Mouse (Mus musculus) forebrain, embryonic 15.5 days (tissue): ENCODE measurements around the gene Bcl7c. TPM values are rescaled to one million over a fixed set of nuclear protein-coding genes. Genes with fewer than 3 reads are reported as not detected.
"Not testable (repeated sequence)": the region's sequence is repeated elsewhere in the genome, so short reads cannot be mapped to it uniquely, and the experiment has no call there.

ENCODE experiments used
- ATAC-seq: fragments of 200-750 bp; cut with Nextera tagmentation; replicated peaks from 2 replicates; pipeline ENCODE4 v1.8.0; 2017; ENCODE audit warnings: mild to moderate bottlenecking, moderate TSS enrichment, moderate library complexity
- H3K27ac ChIP-seq: fragments of 300-500 bp; sonication (generic); replicated peaks from 2 replicates; pipeline ENCODE4 v1.5.1; 2015; ENCODE audit warnings: mild to moderate bottlenecking, inconsistent platforms
- H3K27me3 ChIP-seq: fragments of 300-500 bp; sonication (generic); 2 replicates; pipeline ENCODE4 v1.6.1; 2015; ENCODE audit warnings: inconsistent platforms
- H3K36me3 ChIP-seq: fragments of 300-500 bp; sonication (generic); 2 replicates; pipeline ENCODE4 v1.6.1; 2015; ENCODE audit warnings: mild to moderate bottlenecking, inconsistent platforms
- H3K4me1 ChIP-seq: fragments of 300-500 bp; sonication (generic); 2 replicates; pipeline ENCODE4 v1.6.1; 2015; ENCODE audit warnings: inconsistent platforms
- H3K4me2 ChIP-seq: fragments of 300-500 bp; sonication (generic); replicated peaks from 2 replicates; pipeline ENCODE4 v1.6.1; 2015; ENCODE audit warnings: mild to moderate bottlenecking, inconsistent platforms
- H3K4me3 ChIP-seq: fragments of 300-500 bp; sonication (generic); 2 replicates; pipeline ENCODE4 v1.5.1; 2015; ENCODE audit warnings: mild to moderate bottlenecking, inconsistent platforms
- H3K9ac ChIP-seq: fragments of 300-500 bp; sonication (generic); replicated peaks from 2 replicates; pipeline ENCODE4 v1.6.1; 2015; ENCODE audit warnings: mild to moderate bottlenecking, inconsistent platforms
- H3K9me3 ChIP-seq: fragments of 300-500 bp; sonication (generic); 2 replicates; pipeline ENCODE4 v1.6.1; 2016; ENCODE audit warnings: inconsistent platforms
- WGBS: fragments of 180-500 bp; shearing (Covaris S2); methylation state at CpG from one replicate; pipeline ENCODE4 v1.1.7; 2015; ENCODE audit warnings: mixed read lengths; 5-methylcytosine and 5-hydroxymethylcytosine counted together
- polyA plus RNA-seq: library from polyadenylated mRNA; unstranded; fragments of >200 nt; fragmentation: Nextera tagmentation; extraction: Ambion mirVana; gene quantifications from 2 replicates; pipeline ENCODE4 v1.2.1, GENCODE M21; 2015

The Bcl7c gene
- polyA plus RNA-seq, 1 experiment from 2014 or later = 47.9 TPM

DNA sequence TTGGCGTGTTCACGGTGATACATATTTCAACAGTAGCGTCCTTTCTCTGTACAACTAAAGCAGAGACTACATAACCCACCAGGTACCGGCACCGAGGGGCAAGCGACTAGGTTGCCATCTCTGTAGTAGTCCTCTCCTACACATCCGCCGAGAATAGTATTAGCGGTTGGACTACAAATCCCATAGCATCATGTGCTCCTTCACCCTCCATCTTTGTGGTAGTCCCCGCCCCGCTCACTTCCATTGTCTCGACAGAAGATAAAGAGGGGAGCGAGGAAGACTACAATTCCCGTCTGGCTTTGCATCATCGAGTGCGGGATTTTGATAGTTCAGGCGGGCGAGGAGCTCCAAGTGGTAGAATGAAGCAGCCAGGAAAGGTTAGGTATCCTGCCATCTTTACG, 36.5 kb upstream of the Bcl7c start:
- WGBS = under 1% methylated on average over 19 of the region's 19 CpGs

DNA sequence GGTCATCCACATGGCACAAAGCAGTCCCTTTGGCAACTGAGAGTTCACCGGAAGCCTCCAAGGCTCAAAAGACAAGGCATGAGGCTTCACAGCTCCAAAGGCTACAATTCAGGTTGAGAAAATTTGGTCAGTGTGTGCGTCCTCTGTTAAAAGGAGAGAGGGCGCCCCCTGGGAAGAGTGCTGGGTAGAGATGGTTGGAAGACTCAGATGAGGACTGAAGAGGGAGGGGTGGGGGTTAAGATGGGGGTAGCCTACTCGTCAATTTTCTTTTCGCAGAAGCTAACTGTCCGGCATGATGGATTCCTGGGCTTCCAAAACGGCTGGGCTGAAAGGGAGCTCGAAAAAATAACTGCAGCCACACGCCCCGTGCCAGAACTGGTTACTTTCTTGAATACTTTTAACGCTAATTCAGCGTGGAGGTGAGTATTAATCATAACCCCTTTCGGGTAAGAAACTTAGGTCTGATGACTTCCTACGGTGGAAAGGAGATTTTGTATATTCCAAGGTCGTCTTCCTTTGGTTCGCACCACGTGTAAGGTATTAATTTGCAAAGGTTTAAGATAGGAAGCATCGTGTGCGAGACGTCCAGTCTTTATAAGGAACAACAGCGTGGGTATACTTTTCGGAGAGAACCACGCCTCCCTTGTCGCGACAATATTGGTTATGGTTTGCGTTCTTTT, 35.8 kb upstream of the Bcl7c start, which contains the start of gene Fbxl19:
Fbxl19 (plus strand) TSS at position 178 of the 680 bp plus-strand sequence.
- Histone ChIP-seq H3K9me3 (no peaks in the 10 kb centered on the region), H3K4me2 (peak within 1 kb of the TSS; percentile 87), H3K27ac (peak within 1 kb of the TSS; percentile 96), H3K9ac (peak within 1 kb of the TSS; percentile 96), H3K4me1 (peaks cover 20% of the 10 kb centered on the region), H3K27me3 (no peaks in the 10 kb centered on the region), H3K36me3 (peaks cover 11% of the 10 kb centered on the region), H3K4me3 (peak within 1 kb of the TSS; percentile 95)
- under 1% methylated on average over 26 of the region's 26 CpGs for WGBS
- no peak for ATAC-seq

More for the DNA sequence above, 36.5 kb upstream of the Bcl7c start:
- no peaks in the 10 kb centered on the region for H3K9me3 ChIP-seq
- no peaks in the 10 kb centered on the region for H3K27me3 ChIP-seq
- H3K4me2 ChIP-seq = peak overlapping the region; percentile 87
- peaks cover 20% of the 10 kb centered on the region for H3K4me1 ChIP-seq
- H3K27ac ChIP-seq = peak overlapping the region; percentile 96
- peak overlapping the region; percentile 95 for H3K4me3 ChIP-seq
- peak; percentile 93 for ATAC-seq
- H3K9ac ChIP-seq = peak overlapping the region; percentile 96
- H3K36me3 ChIP-seq = peaks cover 18% of the 10 kb centered on the region

DNA sequence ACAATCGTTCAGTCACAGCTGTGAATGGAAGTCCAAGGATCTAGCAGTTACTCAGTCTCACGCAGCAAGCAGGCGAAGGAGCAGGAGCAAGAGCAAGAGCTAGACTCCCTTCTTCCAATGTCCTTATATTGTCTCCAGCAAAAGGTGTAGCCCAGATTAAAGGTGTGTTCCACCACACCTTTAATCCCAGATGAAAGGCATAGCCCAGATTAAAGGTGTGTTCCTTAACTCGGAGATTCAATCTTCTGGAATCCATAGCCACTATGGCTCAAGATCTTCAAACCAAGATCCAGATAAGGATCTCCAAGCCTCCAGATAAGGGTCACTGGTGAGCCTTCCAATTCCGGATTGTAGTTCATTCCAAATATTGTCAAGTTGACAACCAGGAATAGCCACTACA, 23.3 kb upstream of the Bcl7c start, which contains the start of gene Ctf2:
Ctf2 (minus strand) TSS at position 101 of the 400 bp plus-strand sequence.
- not testable (repeated sequence) for H3K9me3 ChIP-seq, H3K27ac ChIP-seq, ATAC-seq, H3K4me2 ChIP-seq, H3K4me1 ChIP-seq, H3K27me3 ChIP-seq, H3K9ac ChIP-seq, H3K4me3 ChIP-seq, H3K36me3 ChIP-seq
- WGBS = no CpG with 5 or more reads among the region's 5 CpGs

DNA sequence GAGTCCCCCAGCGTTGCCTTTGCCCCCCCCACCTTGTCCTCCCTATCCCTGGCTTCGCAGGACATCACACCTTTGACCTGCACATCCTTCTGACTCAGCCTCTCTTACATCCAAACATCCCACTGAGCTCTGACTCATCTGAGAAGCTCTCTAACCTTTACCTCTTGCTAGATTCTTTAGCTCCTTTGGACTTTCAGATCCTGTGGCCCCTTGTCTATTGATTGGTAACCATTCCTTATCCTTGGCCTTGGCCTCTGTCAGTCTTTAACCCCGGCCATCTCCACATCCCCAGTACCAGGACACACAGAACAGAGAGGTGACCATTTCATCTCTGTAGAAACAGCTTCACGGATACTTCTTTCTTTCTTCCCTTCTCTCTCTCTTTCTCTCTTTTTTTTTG, 21.4 kb upstream of the Bcl7c start:
- no peaks in the 10 kb centered on the region for H3K9me3 ChIP-seq
- H3K27me3 ChIP-seq = no peaks in the 10 kb centered on the region
- ATAC-seq = no peak
- H3K4me2 ChIP-seq = no peak overlapping the region
- no peak overlapping the region for H3K4me3 ChIP-seq
- no peak overlapping the region for H3K27ac ChIP-seq
- H3K36me3 ChIP-seq = no peaks in the 10 kb centered on the region
- no peak overlapping the region for H3K9ac ChIP-seq
- no peaks in the 10 kb centered on the region for H3K4me1 ChIP-seq
- 65% methylated on average over 4 of the region's 4 CpGs for WGBS

DNA sequence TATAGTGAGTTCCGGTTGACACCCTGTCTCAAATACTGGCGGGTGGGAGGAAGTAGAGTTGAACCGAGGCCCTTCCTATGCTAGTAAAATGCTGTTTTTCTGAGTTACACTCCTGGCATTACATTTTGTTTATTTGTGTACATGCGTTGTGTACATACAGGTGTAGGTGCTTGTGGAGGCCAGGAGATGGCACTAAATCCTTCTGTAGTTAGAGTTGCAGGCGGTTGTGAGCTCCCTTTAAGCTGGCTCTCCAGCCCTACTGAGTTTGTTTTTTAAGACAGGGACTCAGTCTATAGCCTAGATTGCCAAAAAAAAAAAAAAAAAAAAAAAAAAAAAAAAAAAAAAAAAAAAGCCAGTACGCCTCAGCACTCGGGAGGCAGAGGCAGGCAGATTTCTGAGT, 19.2 kb upstream of the Bcl7c start:
- no peak for ATAC-seq
- H3K9ac ChIP-seq = no peak overlapping the region
- H3K9me3 ChIP-seq = no peaks in the 10 kb centered on the region
- H3K27me3 ChIP-seq = no peaks in the 10 kb centered on the region
- H3K4me1 ChIP-seq = no peaks in the 10 kb centered on the region
- no peak overlapping the region for H3K27ac ChIP-seq
- 84% methylated on average over 7 of the region's 7 CpGs for WGBS
- H3K36me3 ChIP-seq = no peaks in the 10 kb centered on the region
- no peak overlapping the region for H3K4me3 ChIP-seq
- H3K4me2 ChIP-seq = no peak overlapping the region

DNA sequence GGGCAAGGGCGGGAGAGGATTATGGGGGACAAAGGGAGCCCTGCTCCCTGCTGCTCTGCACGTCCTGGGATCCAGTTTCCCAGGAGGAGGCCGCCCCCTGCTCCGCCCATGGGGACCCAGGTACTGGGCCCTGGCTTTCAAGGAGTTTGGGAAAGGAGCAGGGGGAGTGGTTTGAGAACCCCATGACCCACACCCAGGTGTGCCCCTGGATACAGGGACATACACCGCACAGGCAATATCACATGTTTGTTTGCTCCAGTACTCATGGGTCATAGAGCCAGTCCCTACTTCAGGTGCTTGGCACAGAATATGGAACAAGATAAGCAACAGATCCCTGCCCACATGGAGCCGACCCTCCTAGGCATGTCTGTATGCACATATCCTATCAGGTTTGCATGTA, 17.2 kb upstream of the Bcl7c start:
- Histone ChIP-seq H3K4me2 (no peak overlapping the region), H3K4me3 (no peak overlapping the region), H3K9ac (no peak overlapping the region), H3K9me3 (no peaks in the 10 kb centered on the region), H3K36me3 (no peaks in the 10 kb centered on the region), H3K4me1 (no peaks in the 10 kb centered on the region), H3K27ac (no peak overlapping the region), H3K27me3 (no peaks in the 10 kb centered on the region)
- WGBS = 49% methylated on average over 6 of the region's 6 CpGs
- no peak for ATAC-seq

DNA sequence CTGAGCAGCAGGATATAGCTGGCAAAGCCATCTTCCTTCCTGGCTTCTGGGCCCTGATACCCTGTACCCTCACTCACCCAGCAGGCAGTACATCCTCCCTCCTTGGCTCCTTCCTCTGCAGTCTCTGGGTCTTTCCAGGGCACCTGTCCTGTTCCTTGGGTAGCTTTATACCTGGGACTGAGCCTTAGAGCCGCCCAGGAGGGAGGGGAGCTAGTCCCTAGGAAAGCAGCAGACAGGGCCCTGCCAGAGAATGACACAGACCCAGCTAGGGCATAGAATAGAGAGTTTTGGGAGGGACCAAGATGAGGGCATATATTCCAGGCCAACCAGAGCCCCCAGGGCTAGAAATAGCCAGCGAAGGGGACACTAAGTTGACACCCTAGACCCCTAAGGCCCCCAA, 16.8 kb upstream of the Bcl7c start:
- H3K27ac ChIP-seq = no peak overlapping the region
- no peak overlapping the region for H3K4me2 ChIP-seq
- no peaks in the 10 kb centered on the region for H3K27me3 ChIP-seq
- no peaks in the 10 kb centered on the region for H3K9me3 ChIP-seq
- H3K9ac ChIP-seq = no peak overlapping the region
- H3K4me3 ChIP-seq = no peak overlapping the region
- WGBS = 32% methylated on average over 2 of the region's 2 CpGs
- no peaks in the 10 kb centered on the region for H3K4me1 ChIP-seq
- no peak for ATAC-seq
- no peaks in the 10 kb centered on the region for H3K36me3 ChIP-seq

DNA sequence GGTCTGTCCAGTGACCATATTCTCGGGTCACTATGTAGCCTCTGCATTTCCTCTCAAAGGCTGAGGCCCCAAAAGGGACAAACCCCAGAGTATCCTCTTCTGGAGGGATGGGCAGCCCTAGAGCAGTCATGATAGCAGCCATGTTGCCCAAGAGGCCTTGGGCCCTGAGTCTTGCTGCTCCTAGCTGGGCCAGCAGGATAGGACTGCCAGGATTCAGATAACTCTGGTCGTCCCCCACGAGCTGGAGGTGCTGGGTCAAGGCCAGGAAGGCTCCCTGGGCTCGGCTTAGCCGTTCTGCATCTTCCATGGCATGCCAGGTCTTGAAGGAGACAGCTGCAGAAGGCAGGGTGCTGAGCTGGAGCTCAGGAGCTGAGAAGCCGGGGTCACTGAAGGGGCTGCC, 10.5 kb upstream of the Bcl7c start:
- WGBS = 86% methylated on average over 6 of the region's 6 CpGs

DNA sequence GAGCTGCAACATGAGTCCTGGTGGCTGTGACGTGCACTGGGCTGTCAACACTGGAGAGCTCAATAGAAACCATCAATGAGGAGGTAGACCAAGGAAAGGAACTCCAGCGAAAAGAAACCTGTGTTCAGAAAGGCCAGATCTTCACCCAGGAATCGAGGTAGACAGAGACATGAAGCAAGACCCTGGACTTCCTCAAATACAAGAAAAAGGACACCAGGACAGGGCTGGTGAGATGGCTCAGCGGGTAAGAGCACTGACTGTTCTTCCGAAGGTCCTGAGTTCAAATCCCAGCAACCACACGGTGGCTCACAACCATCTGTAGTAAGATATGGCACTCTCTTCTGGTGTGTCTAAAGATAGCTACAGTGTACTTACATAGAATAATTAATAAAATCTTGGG, 9.6 kb upstream of the Bcl7c start:
- ATAC-seq = no peak
- no peaks in the 10 kb centered on the region for H3K36me3 ChIP-seq
- no peak overlapping the region for H3K27ac ChIP-seq
- 90% methylated on average over 6 of the region's 6 CpGs for WGBS
- no peak overlapping the region for H3K9ac ChIP-seq
- H3K9me3 ChIP-seq = no peaks in the 10 kb centered on the region
- H3K4me1 ChIP-seq = peaks cover 13% of the 10 kb centered on the region
- no peak overlapping the region for H3K4me2 ChIP-seq
- no peak overlapping the region for H3K4me3 ChIP-seq
- H3K27me3 ChIP-seq = no peaks in the 10 kb centered on the region

More for the DNA sequence above, 10.5 kb upstream of the Bcl7c start:
- no peaks in the 10 kb centered on the region for H3K36me3 ChIP-seq
- no peak overlapping the region for H3K9ac ChIP-seq
- H3K4me3 ChIP-seq = no peak overlapping the region
- no peak overlapping the region for H3K27ac ChIP-seq
- H3K4me2 ChIP-seq = no peak overlapping the region
- no peaks in the 10 kb centered on the region for H3K9me3 ChIP-seq
- no peaks in the 10 kb centered on the region for H3K27me3 ChIP-seq
- no peak for ATAC-seq
- H3K4me1 ChIP-seq = peaks cover 12% of the 10 kb centered on the region

DNA sequence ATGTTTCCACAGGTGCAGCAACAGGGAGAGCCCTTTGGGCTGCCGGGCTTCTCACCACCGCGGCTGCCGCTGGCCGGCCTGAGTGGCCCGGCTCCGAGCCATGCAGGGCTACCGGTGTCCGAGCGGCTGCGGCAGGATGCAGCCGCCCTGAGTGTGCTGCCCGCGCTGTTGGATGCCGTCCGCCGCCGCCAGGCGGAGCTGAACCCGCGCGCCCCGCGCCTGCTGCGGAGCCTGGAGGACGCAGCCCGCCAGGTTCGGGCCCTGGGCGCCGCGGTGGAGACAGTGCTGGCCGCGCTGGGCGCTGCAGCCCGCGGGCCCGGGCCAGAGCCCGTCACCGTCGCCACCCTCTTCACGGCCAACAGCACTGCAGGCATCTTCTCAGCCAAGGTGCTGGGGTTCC, 8.3 kb upstream of the Bcl7c start:
- WGBS = 1% methylated on average over 41 of the region's 41 CpGs

DNA sequence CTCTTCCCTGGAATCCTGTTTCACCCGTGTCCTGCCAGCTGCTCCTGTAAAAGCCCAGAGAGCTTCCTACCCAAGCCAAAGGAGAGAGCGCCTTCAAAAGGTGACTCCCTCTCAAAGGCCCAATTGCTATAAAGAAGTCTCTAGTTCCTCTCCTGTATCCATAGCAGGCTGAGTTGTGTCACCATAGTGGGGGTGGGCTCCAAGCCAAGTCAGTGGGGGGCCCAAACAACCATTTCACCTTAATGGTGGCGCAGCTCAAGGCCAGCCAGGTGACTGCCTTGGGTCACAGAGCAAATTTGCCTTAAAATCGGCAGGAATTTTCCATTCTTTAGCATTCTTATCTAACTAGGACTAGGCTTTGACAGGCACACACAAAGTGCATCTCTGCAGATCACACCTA, 6.1 kb upstream of the Bcl7c start:
- Histone ChIP-seq H3K9ac (no peak overlapping the region), H3K4me3 (no peak overlapping the region), H3K36me3 (no peaks in the 10 kb centered on the region), H3K4me1 (peaks cover 26% of the 10 kb centered on the region), H3K4me2 (no peak overlapping the region), H3K9me3 (no peaks in the 10 kb centered on the region), H3K27ac (no peak overlapping the region), H3K27me3 (no peaks in the 10 kb centered on the region)
- WGBS = 85% methylated on average over 4 of the region's 4 CpGs
- ATAC-seq = no peak

More for the DNA sequence above, 8.3 kb upstream of the Bcl7c start:
- no peak overlapping the region for H3K27ac ChIP-seq
- H3K36me3 ChIP-seq = no peaks in the 10 kb centered on the region
- no peaks in the 10 kb centered on the region for H3K27me3 ChIP-seq
- no peaks in the 10 kb centered on the region for H3K9me3 ChIP-seq
- peak overlapping the region; percentile 39 for H3K4me3 ChIP-seq
- ATAC-seq = peak; percentile 35
- H3K9ac ChIP-seq = peak overlapping the region; percentile 45
- H3K4me2 ChIP-seq = peak overlapping the region; percentile 61
- H3K4me1 ChIP-seq = peaks cover 25% of the 10 kb centered on the region

DNA sequence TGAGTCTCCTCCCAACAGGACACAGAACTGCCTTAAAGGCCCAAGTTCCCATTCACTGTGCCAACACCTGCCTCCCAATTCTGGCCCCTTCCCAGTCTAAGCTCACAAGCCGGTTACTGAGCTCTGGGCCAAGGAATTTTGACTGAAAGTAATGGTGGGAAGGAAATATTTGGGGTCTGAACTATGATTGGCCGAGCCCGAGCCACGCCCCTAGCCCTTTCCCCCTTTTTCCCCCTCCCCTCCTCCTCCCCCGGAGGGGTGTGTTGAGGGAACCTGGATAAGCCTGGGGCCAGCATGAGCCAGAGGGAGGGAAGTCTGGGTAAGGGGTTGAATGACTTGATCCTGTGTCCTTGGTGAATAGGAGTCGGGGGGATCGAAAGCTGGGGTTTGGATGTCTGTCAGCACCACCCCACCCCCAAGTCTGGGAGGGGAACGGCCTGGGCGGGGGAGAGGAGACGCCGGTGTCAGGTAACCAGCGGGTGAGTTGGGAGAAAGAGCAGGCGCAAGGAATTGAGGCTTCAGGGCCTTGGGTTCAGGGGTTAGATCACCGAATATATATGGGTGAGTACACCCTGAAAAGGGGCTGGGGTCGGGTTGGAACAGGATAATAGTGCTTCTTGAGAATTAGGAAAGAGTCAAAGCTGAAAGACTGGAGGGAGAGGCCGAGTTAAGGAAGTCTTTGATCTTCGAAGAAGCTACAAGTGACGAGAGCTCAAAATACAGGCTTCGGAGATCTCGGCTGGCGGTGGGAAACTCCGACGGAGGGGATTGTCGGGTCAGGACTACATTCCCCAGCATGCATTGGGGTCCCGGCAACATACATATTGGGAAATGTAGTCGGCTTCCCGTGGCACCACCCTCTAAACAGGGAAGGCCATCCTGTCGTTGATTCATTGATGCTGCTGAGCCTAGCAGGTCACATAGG, 4.0 kb upstream of the Bcl7c start, which contains the start of gene Ctf1:
Ctf1 (plus strand) TSS at position 276 of the 925 bp plus-strand sequence.
- peak; percentile 73 for ATAC-seq
- no peaks in the 10 kb centered on the region for H3K9me3 ChIP-seq
- under 1% methylated on average over 28 of the region's 28 CpGs for whole genome bisulfite sequencing
- H3K27me3 ChIP-seq = no peaks in the 10 kb centered on the region
- peak within 1 kb of the TSS; percentile 44 for H3K4me2 ChIP-seq
- H3K4me3 ChIP-seq = peak within 1 kb of the TSS; percentile 30
- H3K36me3 ChIP-seq = no peaks in the 10 kb centered on the region
- H3K9ac ChIP-seq = 0 out of 2 replicates have a peak within 1 kb of the TSS, but pooled peaks have one; percentile 3
- peak within 1 kb of the TSS; percentile 72 for H3K27ac ChIP-seq
- peaks cover 36% of the 10 kb centered on the region for H3K4me1 ChIP-seq
